Mouse (Mus musculus) midbrain, embryonic 11.5 days (tissue): Measurements from ENCODE around the gene Tsfm. TPM values are rescaled to one million over a fixed set of nuclear protein-coding genes. Genes with fewer than 3 reads are reported as not detected.

Experiments
- ATAC-seq: fragments of 200-750 bp; cut with Nextera tagmentation; 2 replicates; pipeline ENCODE4 v1.8.0; 2017; ENCODE audit warnings: moderate TSS enrichment, moderate library complexity; ENCODE audit not compliant: low FRiP score
- DNase-seq: peaks from one replicate; pipeline ENCODE4 v3.0.0; 2015; ENCODE audit warnings: low spot score; ENCODE audit errors: missing footprints
- H3K27ac ChIP-seq: fragments of 300-500 bp; sonication (generic); 2 replicates; pipeline ENCODE4 v1.5.1; 2014; ENCODE audit warnings: low read depth, low read length
- H3K27me3 ChIP-seq: fragments of 300-500 bp; sonication (generic); 2 replicates; pipeline ENCODE4 v1.6.1; 2014; ENCODE audit warnings: mild to moderate bottlenecking, low read length, moderate library complexity, mixed read lengths; ENCODE audit not compliant: control insufficient read depth, insufficient read depth
- H3K36me3 ChIP-seq: fragments of 300-500 bp; sonication (generic); 2 replicates; pipeline ENCODE4 v1.6.1; 2014; ENCODE audit warnings: mild to moderate bottlenecking, low read length, moderate library complexity, mixed read lengths; ENCODE audit not compliant: control insufficient read depth, insufficient read depth
- H3K4me1 ChIP-seq: fragments of 300-500 bp; sonication (generic); 2 replicates; pipeline ENCODE4 v1.6.1; 2014; ENCODE audit warnings: low read length; ENCODE audit not compliant: control insufficient read depth, insufficient read depth
- H3K4me2 ChIP-seq: fragments of 300-500 bp; sonication (generic); 2 replicates; pipeline ENCODE4 v1.6.1; 2014; ENCODE audit warnings: mild to moderate bottlenecking, moderate library complexity
- H3K4me3 ChIP-seq: fragments of 300-500 bp; sonication (generic); 2 replicates; pipeline ENCODE4 v1.5.1; 2014; ENCODE audit warnings: low read depth, low read length
- H3K9ac ChIP-seq: fragments of 300-500 bp; sonication (generic); 2 replicates; pipeline ENCODE4 v1.6.1; 2014; ENCODE audit warnings: low read length
- H3K9me3 ChIP-seq: fragments of 300-500 bp; sonication (generic); 2 replicates; pipeline ENCODE4 v1.6.1; 2016; ENCODE audit warnings: low read length; ENCODE audit not compliant: control insufficient read depth
- WGBS: fragments of 180-500 bp; shearing (Covaris S2); extraction: QIAGEN DNeasy Blood & Tissue Kit; methylation state at CpG from one replicate; pipeline ENCODE4 v1.1.7; 2014; 5-methylcytosine and 5-hydroxymethylcytosine counted together
- polyA plus RNA-seq: library from polyadenylated mRNA; unstranded; fragments of >200 nt; fragmentation: Nextera tagmentation; extraction: Ambion mirVana; gene quantifications from 2 replicates; pipeline ENCODE4 v1.2.1, GENCODE M21; 2014

Tsfm gene
- polyA plus RNA-seq, 1 experiment from 2014 or later: 80.7 TPM

DNA sequence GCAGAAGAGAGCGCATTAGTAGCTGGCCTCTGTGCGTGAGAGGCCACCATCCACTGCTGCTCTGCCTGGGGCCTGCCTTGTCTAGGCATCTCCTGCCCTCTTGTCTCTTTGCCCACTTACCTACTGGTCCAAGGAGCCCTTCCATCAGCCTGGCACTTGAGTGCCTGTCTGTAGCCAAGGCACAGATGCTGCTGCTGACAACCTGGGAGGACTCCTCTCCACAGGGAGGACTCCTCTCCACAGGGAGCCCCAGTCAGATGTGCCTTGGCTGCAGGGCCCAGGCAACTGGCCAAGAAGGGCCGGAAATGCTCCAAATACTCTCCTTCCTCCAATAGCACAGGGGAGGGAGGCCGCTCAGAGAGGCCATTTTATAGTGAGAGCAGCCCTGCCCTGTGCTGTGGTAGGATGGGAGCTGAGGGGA lies 44.1 kb downstream of the Tsfm start:
- Histone ChIP-seq H3K4me2 (no peak overlapping the region), H3K4me3 (no peak overlapping the region), H3K36me3 (no peaks in the 10 kb centered on the region), H3K27ac (no peak overlapping the region), H3K4me1 (peaks cover 49% of the 10 kb centered on the region), H3K9ac (no peak overlapping the region), H3K9me3 (no peaks in the 10 kb centered on the region), H3K27me3 (no peaks in the 10 kb centered on the region)
- ATAC-seq: no peak
- DNase-seq: peak; percentile 77
- WGBS: 73% methylated on average over 4 of the region's 4 CpGs

DNA sequence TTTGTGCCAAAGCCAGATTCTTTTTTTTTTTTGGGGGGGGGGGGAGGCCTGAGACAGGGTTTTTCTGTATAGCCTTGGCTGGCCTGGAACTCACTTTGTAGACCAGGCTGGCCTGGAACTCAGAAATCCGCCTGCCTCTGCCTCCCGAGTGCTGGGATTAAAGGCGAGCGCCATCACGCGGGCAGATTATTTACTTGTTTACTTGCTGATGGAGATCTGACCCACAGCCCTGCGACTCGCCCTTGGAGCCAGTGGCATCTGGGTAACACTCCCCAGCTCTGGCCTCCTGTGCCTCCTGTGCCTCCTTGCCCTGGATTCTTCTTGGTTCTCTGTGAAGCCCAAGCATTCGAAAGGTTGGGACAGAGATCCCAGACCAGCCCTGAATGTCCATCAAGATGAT lies 45.1 kb downstream of the Tsfm start:
- WGBS: 94% methylated on average over 9 of the region's 9 CpGs
- no peak for ATAC-seq
- no peaks in the 10 kb centered on the region for H3K27me3 ChIP-seq
- H3K9me3 ChIP-seq: no peaks in the 10 kb centered on the region
- no peak overlapping the region for H3K27ac ChIP-seq
- peaks cover 58% of the 10 kb centered on the region for H3K4me1 ChIP-seq
- H3K4me3 ChIP-seq: no peak overlapping the region
- no peak overlapping the region for H3K9ac ChIP-seq
- DNase-seq: no peak
- no peaks in the 10 kb centered on the region for H3K36me3 ChIP-seq
- H3K4me2 ChIP-seq: no peak overlapping the region

DNA sequence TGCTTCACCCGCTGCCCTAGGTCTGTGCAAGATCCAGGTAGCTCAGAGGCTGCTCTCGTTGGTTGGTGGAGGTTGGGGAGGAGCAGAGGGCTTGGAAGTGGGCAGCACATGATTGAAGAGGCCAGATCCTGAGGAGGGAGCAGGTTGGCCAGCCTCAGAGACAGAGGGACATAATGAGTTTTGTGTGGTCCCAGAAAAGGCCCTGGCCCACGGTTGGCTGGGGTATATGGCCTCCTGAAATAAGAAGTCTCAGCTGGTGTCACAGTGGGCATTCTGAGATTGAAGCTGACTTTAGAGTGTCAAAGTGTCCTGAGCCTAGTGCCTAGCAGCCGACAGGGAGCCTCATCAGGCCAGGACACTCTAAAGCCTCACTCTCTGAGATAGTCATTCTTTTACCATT lies 45.5 kb downstream of the Tsfm start:
- Histone ChIP-seq H3K27ac (no peak overlapping the region), H3K27me3 (no peaks in the 10 kb centered on the region), H3K9ac (no peak overlapping the region), H3K4me3 (no peak overlapping the region), H3K9me3 (no peaks in the 10 kb centered on the region), H3K4me2 (no peak overlapping the region), H3K36me3 (no peaks in the 10 kb centered on the region), H3K4me1 (peaks cover 60% of the 10 kb centered on the region)
- 95% methylated on average over 4 of the region's 4 CpGs for WGBS
- no peak for ATAC-seq
- DNase-seq: peak; percentile 78

DNA sequence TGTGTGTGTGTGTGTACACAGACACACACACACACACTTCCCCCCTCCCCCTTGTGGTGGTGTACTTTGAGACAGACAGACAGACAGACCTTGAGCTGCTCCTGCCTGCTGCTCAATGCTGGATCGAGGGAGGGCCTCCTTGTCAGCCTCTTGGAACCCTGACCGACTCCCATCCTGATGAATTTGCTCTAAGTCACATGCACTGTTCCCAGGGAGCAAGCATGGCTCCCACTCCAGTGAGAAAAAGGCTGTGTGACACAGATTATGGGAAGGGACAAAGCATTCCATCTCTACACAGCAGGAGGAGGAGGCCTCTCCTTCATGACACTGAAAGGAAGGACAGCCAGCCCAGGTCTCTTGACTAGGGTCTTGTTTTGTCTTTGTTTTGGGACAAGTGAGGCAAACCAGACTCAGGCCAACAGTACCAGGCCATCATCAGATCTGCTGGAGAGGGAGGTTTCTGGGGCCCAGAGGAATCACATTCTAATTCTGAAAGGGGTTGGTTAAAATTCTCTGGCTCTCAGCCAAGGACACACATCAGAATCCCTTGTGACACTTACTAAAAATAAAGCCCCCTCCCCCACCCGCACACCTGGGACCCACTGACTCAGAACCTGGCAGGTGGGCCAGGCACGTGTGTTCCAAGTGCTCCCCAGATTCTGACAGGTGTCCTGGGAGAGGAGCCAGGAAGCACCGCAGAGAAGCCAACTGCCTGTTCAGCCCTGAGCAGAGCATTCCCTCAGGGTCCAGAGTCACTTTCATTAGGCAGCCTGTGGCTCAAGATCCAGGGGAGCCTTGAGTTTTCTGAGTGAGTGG lies 46.2 kb downstream of the Tsfm start:
- H3K4me3 ChIP-seq: no peak overlapping the region
- no peaks in the 10 kb centered on the region for H3K9me3 ChIP-seq
- no peak overlapping the region for H3K4me2 ChIP-seq
- H3K27me3 ChIP-seq: no peaks in the 10 kb centered on the region
- no peaks in the 10 kb centered on the region for H3K36me3 ChIP-seq
- no peak overlapping the region for H3K27ac ChIP-seq
- WGBS: 53% methylated on average over 5 of the region's 5 CpGs
- no peak for ATAC-seq
- no peak overlapping the region for H3K9ac ChIP-seq
- no peak for DNase-seq
- peaks cover 59% of the 10 kb centered on the region for H3K4me1 ChIP-seq

DNA sequence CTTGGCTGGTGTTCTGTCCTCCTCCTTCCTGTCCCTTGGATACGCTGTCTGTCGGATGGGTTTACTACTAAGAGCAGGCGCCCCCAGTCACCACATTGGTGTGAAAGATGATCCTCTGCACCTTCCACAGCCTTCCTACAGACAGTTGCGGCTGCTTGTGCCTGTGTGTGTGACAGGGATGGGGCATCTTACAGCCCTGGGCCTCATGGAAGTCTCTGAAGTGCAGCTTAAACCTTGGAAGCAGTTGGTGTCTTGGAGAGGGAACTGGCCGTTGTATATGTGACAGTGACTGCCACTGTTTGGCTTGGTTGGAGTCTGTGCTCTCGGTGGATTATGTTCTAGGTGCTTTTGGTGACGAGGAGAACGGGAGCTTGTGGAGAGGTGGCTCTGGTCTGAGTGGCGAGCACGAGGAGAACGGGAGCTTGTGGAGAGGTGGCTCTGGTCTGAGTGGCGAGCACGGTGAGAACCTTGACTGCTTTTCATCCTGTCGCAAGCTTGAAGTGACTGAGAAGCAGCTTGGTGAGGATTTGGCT lies 47.4 kb downstream of the Tsfm start:
- Histone ChIP-seq H3K9ac (peak overlapping the region; percentile 43; the same call in 1 of the 2 replicates), H3K4me1 (peaks cover 56% of the 10 kb centered on the region), H3K4me2 (no peak overlapping the region), H3K9me3 (no peaks in the 10 kb centered on the region), H3K27me3 (no peaks in the 10 kb centered on the region), H3K4me3 (no peak overlapping the region), H3K27ac (no peak overlapping the region), H3K36me3 (no peaks in the 10 kb centered on the region)
- 68% methylated on average over 14 of the region's 14 CpGs for WGBS
- ATAC-seq (no peak), DNase-seq (no peak)

DNA sequence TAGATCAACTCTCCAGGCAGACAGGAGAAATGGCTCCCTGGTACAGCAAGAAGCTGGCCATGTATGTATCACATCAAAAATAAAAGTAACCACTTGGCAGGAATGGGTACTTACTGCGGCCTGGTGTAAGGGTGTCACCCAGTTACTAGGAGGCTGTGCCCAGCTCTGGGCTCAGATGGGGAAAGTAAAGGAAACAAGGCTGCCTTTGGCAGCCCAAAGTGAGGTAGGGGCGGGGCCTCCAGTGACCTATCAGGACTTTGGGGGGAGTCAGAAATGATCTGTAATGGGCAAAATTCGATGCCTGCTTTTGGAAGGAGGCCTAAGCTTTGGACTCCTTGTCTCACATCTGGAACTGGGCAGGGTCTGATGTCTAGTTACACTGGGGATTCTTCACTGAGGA lies 48.9 kb downstream of the Tsfm start:
- ATAC-seq: no peak
- Histone ChIP-seq H3K36me3 (no peaks in the 10 kb centered on the region), H3K27ac (no peak overlapping the region), H3K4me3 (no peak overlapping the region), H3K27me3 (no peaks in the 10 kb centered on the region), H3K9ac (no peak overlapping the region), H3K4me1 (peaks cover 52% of the 10 kb centered on the region), H3K4me2 (no peak overlapping the region), H3K9me3 (no peaks in the 10 kb centered on the region)
- WGBS: 78% methylated on average over 3 of the region's 3 CpGs
- no peak for DNase-seq

DNA sequence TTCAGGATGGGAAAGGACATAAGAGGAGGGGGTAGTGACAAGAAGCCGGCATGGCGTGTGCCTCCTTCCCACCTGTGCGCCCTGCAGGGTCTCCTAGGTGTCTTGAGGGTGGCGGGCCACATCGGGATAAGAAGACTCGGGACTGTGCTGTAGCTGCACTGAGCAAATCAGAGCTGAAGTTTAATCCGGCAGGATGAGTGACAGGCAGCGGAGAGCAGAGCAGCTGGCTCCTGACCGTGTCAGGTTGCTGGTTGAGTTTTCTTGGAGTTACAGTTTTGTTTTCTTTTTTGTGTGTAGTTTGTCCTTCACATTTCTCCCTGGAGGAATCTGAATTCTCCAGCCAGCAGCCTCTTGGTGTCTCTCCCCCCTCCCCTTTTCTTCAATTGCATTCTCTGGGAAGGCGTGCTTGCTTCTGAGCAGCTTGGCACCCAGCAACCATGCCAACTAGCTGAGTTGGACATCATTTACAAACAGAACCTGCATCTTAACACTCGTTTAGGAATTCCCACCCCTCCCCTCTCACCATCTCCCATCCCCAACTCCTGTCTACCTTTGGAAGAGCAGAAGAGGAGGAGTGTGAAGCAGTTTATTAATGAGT lies 49.6 kb downstream of the Tsfm start:
- no peaks in the 10 kb centered on the region for H3K9me3 ChIP-seq
- H3K27me3 ChIP-seq: no peaks in the 10 kb centered on the region
- H3K4me1 ChIP-seq: peaks cover 48% of the 10 kb centered on the region
- DNase-seq (no peak), ATAC-seq (no peak)
- 2% methylated on average over 11 of the region's 11 CpGs for WGBS
- H3K36me3 ChIP-seq: no peaks in the 10 kb centered on the region
- peak overlapping the region; percentile 99 for H3K27ac ChIP-seq
- peak overlapping the region; percentile 85 for H3K9ac ChIP-seq
- peak overlapping the region; percentile 88 for H3K4me3 ChIP-seq
- peak overlapping the region; percentile 75 for H3K4me2 ChIP-seq

DNA sequence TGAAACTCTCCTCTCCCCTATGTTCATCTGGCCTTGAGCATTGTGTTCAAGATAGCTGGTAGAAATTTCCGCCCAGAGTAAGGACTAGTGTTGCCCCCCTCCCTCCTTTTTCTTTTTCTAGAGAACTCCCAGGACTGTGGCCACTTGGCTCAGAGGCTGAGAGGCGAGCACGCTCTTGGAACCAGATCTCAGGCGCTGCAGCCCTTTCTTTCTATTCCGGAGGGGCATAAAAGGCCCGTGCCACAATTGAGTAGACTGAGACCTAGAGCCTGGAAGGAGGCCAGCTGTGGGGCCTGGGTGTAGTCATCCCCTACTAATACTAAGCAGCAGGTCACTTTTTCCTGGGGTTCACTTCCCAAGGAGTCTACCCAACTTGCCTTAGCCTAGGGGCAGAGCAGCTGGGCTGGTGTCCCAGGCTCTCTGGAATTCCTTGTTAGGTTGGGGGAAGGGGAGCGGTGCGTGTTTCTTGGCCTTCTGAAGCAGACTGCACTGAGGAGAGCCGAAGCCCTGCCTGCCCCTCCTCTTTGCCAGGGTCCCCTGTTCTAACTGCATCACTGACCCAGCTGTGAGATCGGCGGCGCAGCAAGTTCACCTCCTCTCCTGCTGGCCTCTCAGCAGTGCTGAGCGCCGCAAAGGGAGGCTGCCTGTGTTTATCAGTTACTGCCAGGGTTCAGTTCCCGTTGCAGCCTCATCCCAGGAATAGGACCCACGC lies 50.3 kb downstream of the Tsfm start:
- DNase-seq (peak; percentile 96), ATAC-seq (peak; percentile 7)
- peak overlapping the region; percentile 75 for H3K4me2 ChIP-seq
- H3K4me1 ChIP-seq: peaks cover 48% of the 10 kb centered on the region
- H3K27ac ChIP-seq: peak overlapping the region; percentile 99
- peak overlapping the region; percentile 88 for H3K4me3 ChIP-seq
- no peaks in the 10 kb centered on the region for H3K27me3 ChIP-seq
- H3K9me3 ChIP-seq: no peaks in the 10 kb centered on the region
- peak overlapping the region; percentile 85 for H3K9ac ChIP-seq
- H3K36me3 ChIP-seq: no peaks in the 10 kb centered on the region
- WGBS: under 1% methylated on average over 16 of the region's 16 CpGs
